In genomic region chr13:24629073-24629621, GRCm38 (mm10) we compare ENCODE assay signal across 10 mouse cellular contexts. TPM values are rescaled to one million over a fixed set of nuclear protein-coding genes. Genes with fewer than 3 reads are reported as not detected.
DNase-seq lines count a peak whose midpoint lies in the region; ATAC-seq and TF ChIP-seq lines count a peak whose summit lies in the region.
"Had no signal": no experiment of that assay in that cellular context is flagged by ENCODE, and none has a peak within 500 bp of the region (broad histone marks: within the 10 kb centered on the region; RNA-seq: fewer than 3 reads in every experiment).

No protein-coding gene starts in this region.

- DNase-seq in layer of hippocampus, adult 2 months (ENCODE audit: low spot score in 2 of 2): no peak
- no peak for DNase-seq in layer of hippocampus, adult 9-10 months (ENCODE audit: low spot score)
- peak; percentile 68 for DNase-seq in gastrocnemius, adult 18-20 months (ENCODE audit: low spot score)
- peak; percentile 44 for DNase-seq in heart, postnatal 25 days (ENCODE audit: low spot score)
- DNase-seq in midbrain, postnatal 0 days (ENCODE audit: low spot score): peak; percentile 72
- no peak for DNase-seq in adrenal gland, adult 8-10 months
- DNase-seq in yolk sac, embryonic 10.5 days (ENCODE audit: low spot score): no peak
- DNase-seq: cerebellum, adult 2 months; lung, postnatal 10 days had no signal

- no peaks in the 10 kb centered on the region for H3K9me3 ChIP-seq in midbrain, postnatal 0 days (ENCODE audit: low read length)
- no peaks in the 10 kb centered on the region for H3K9me3 ChIP-seq in intestine, embryonic 16.5 days (ENCODE audit: control insufficient read depth, low read length)

- H3K36me3 ChIP-seq in midbrain, postnatal 0 days (ENCODE audit: insufficient read depth, low read length): no peaks in the 10 kb centered on the region
- no peaks in the 10 kb centered on the region for H3K36me3 ChIP-seq in intestine, embryonic 16.5 days (ENCODE audit: control insufficient read depth, insufficient read depth, low read length)

- ATAC-seq in midbrain, postnatal 0 days (ENCODE audit: low FRiP score): peak; percentile 79
- no peak for ATAC-seq in intestine, embryonic 16.5 days

- peak overlapping the region; percentile 32; the same call in 1 of the 2 replicates for H3K27ac ChIP-seq in layer of hippocampus, adult 2 months
- peak overlapping the region; percentile 83 for H3K27ac ChIP-seq in midbrain, postnatal 0 days (ENCODE audit: low read depth, low read length)
- no peak overlapping the region for H3K27ac ChIP-seq in intestine, embryonic 16.5 days (ENCODE audit: low read length)

- no peak overlapping the region for H3K4me3 ChIP-seq in layer of hippocampus, adult 2 months
- H3K4me3 ChIP-seq in midbrain, postnatal 0 days (ENCODE audit: low read depth, low read length): no peak overlapping the region
- H3K4me3 ChIP-seq in intestine, embryonic 16.5 days (ENCODE audit: low read length): no peak overlapping the region

- intact Hi-C loops in heart, postnatal 25 days (cut with DNase I): no loop called here

- no peak overlapping the region for H3K9ac ChIP-seq in midbrain, postnatal 0 days (replicated peaks; ENCODE audit: low read length, poor library complexity, severe bottlenecking)
- H3K9ac ChIP-seq in intestine, embryonic 16.5 days (ENCODE audit: low read depth, low read length): no peak overlapping the region

- no peak for TF ChIP-seq CTCF in layer of hippocampus, adult 2 months (conservative IDR thresholded peaks at IDR 0.05)
- no peak for TF ChIP-seq CTCF in midbrain, postnatal 0 days (IDR thresholded peaks at IDR 0.05)

- H3K4me2 ChIP-seq in midbrain, postnatal 0 days (ENCODE audit: low read depth, low read length, poor library complexity, severe bottlenecking): no peak overlapping the region
- H3K4me2 ChIP-seq in intestine, embryonic 16.5 days (ENCODE audit: low read depth, low read length): no peak overlapping the region

- no peaks in the 10 kb centered on the region for H3K27me3 ChIP-seq in midbrain, postnatal 0 days (ENCODE audit: insufficient read depth, low read length)
- H3K27me3 ChIP-seq in intestine, embryonic 16.5 days (replicated peaks; ENCODE audit: control insufficient read depth, insufficient read depth, low read length): no peaks in the 10 kb centered on the region

- WGBS in midbrain, postnatal 0 days: 16% methylated on average over 6 of the region's 6 CpGs
- WGBS in intestine, embryonic 16.5 days: 61% methylated on average over 6 of the region's 6 CpGs

- peaks cover 20% of the 10 kb centered on the region; the same call in 1 of the 2 replicates for H3K4me1 ChIP-seq in midbrain, postnatal 0 days (ENCODE audit: insufficient read depth, low read length)
- no peaks in the 10 kb centered on the region for H3K4me1 ChIP-seq in intestine, embryonic 16.5 days (ENCODE audit: control insufficient read depth, insufficient read depth, low read length)

RNA-seq across cellular contexts. Expression of gene Ripor2, which starts 47.2 kb away (rescaled TPM):
- 10 to 100 TPM; 72.0 to 77.6 TPM for total RNA-seq in layer of hippocampus, adult 2 months (2021)
- 1 to 10 TPM; 2.9 to 5.2 TPM for total RNA-seq in gastrocnemius, adult 18-20 months (2021)
- total RNA-seq in heart, postnatal 25 days (2021): 1 to 10 TPM; 5.3 to 7.2 TPM
- 48.8 and 57.4 TPM in 2 replicates for total RNA-seq in midbrain, postnatal 0 days (2014; rRNA removed)
- polyA plus RNA-seq in midbrain, postnatal 0 days (2015; fragmentation: Nextera tagmentation; extraction: Ambion mirVana): 17.7 and 19.6 TPM in 2 replicates
- polyA plus RNA-seq in intestine, embryonic 16.5 days (2015; fragmentation: Nextera tagmentation; extraction: Ambion mirVana): 1.5 and 1.7 TPM in 2 replicates
- 1 to 10 TPM; 4.1 to 7.3 (median 5.4) TPM for total RNA-seq in adrenal gland, adult 8-10 months (2022)

Comparison
In these comparisons a context has a peak if more than half of its experiments do, and no peak if none do; other contexts are left out.
1. DNase-seq: peak in gastrocnemius, adult 18-20 months (single experiment), heart, postnatal 25 days (single experiment) and midbrain, postnatal 0 days (single experiment); none in layer of hippocampus, adult 2 months (0 of 2), layer of hippocampus, adult 9-10 months (single experiment), adrenal gland, adult 8-10 months (single experiment) and yolk sac, embryonic 10.5 days (single experiment).